Mouse (Mus musculus) forebrain, embryonic 10.5 days (tissue): Measurements from ENCODE around the gene Mob3c. TPM values are rescaled to one million over a fixed set of nuclear protein-coding genes. Genes with fewer than 3 reads are reported as not detected.

Source experiments
- DNase-seq: peaks from one replicate; pipeline ENCODE4 v3.0.0-alpha.2; 2017; ENCODE audit warnings: low spot score; ENCODE audit errors: extremely low spot score
- H3K27ac ChIP-seq: fragments of 300-500 bp; sonication (generic); 2 replicates; pipeline ENCODE4 v1.5.1; 2016; ENCODE audit warnings: mild to moderate bottlenecking
- H3K27me3 ChIP-seq: fragments of 300-500 bp; sonication (generic); 2 replicates; pipeline ENCODE4 v1.6.1; 2016; ENCODE audit warnings: mild to moderate bottlenecking; ENCODE audit not compliant: poor library complexity, severe bottlenecking
- H3K36me3 ChIP-seq: fragments of 300-500 bp; sonication (generic); replicated peaks from 2 replicates; pipeline ENCODE4 v1.6.1; 2016; ENCODE audit warnings: mild to moderate bottlenecking, moderate library complexity
- H3K4me1 ChIP-seq: fragments of 300-500 bp; sonication (generic); 2 replicates; pipeline ENCODE4 v1.6.1; 2016
- H3K4me3 ChIP-seq: fragments of 300-500 bp; sonication (generic); 2 replicates; pipeline ENCODE4 v1.5.1; 2016; ENCODE audit warnings: mild to moderate bottlenecking, moderate library complexity
- H3K9me3 ChIP-seq: fragments of 300-500 bp; sonication (generic); 2 replicates; pipeline ENCODE4 v1.6.1; 2016; ENCODE audit warnings: mild to moderate bottlenecking, moderate library complexity
- WGBS: fragments of 180-500 bp; shearing (Covaris S2); methylation state at CpG from one replicate; pipeline ENCODE4 v1.1.7; 2016; 5-methylcytosine and 5-hydroxymethylcytosine counted together
- polyA plus RNA-seq: library from polyadenylated mRNA; unstranded; fragments of >200 nt; fragmentation: Nextera tagmentation; extraction: Ambion mirVana; gene quantifications from 2 replicates; pipeline ENCODE4 v1.2.1, GENCODE M21; 2016

The Mob3c gene
- polyA plus RNA-seq: 2.7 and 3.9 TPM in 2 replicates

- WGBS: under 1% methylated on average over 57 of the region's 57 CpGs
- peak within 1 kb of the TSS; percentile 82 for H3K27ac ChIP-seq
Observed at GRCm38 (mm10) chr4:115827888-115828571, at the start of gene Mob3c. Gene Mob3c, plus strand, starts transcription at chr4:115828092.

DNA sequence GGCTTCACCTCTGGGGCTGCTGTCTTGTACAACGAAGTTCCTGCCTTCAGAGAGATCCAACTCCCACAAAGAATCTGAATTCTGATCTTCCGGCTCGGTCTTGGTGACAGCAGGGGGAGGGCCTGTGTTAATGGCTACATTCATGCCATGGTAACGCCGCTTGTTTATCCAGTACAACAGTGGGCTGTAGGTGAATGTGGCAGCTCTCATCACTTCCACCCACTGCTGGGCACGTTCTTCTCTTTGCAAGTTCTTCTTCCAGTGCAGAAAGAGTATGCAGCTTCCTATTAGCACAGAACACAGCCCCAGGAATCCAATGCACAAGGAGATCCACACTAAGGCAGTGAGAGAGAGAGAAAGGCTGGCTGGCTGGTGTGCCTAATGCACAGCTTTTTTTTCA is 47.6 kb upstream of the Mob3c start:
- Histone ChIP-seq H3K27me3 (0 out of 2 replicates have a peak, but pooled peaks cover 6% of the 10 kb centered on the region), H3K4me3 (no peak overlapping the region), H3K36me3 (peaks cover 19% of the 10 kb centered on the region), H3K4me1 (peaks cover 10% of the 10 kb centered on the region), H3K9me3 (no peaks in the 10 kb centered on the region), H3K27ac (no peak overlapping the region)
- WGBS: 66% methylated on average over 6 of the region's 6 CpGs
- DNase-seq: no peak

More at GRCm38 (mm10) chr4:115827888-115828571, at the start of gene Mob3c:
- Histone ChIP-seq H3K4me1 (peaks cover 19% of the 10 kb centered on the region), H3K4me3 (peak within 1 kb of the TSS; percentile 69), H3K27me3 (peaks cover 51% of the 10 kb centered on the region), H3K36me3 (0 out of 2 replicates have a peak, but pooled peaks cover 3% of the 10 kb centered on the region), H3K9me3 (no peaks in the 10 kb centered on the region)
- peak; percentile 80 for DNase-seq

DNA sequence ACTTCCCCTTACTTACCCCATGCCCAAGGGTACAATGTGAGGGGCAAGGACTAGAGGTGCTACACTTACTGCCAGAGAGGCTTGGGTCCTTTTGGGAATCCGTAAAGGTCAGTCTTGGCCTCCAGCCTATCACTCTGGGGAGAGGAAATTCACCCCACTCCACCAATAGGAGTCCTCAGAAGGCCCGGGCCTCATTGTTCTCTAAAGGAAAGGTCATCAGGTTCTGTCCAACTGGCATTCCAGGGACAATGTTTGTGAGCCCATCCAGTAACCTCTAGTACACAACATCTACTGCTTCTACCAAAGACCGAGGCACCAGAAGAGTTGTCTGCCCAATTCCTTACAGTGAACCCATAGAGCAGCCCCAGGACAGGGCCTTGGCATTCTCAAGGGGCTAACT is 47.0 kb upstream of the Mob3c start, which contains the start of gene Tex38:
TSS of gene Tex38 (minus strand) at position 101 of the 400 bp plus-strand sequence.
- 0 out of 2 replicates have a peak, but pooled peaks cover 6% of the 10 kb centered on the region for H3K27me3 ChIP-seq
- no peak within 1 kb of the TSS for H3K4me3 ChIP-seq
- DNase-seq: no peak
- H3K9me3 ChIP-seq: no peaks in the 10 kb centered on the region
- peaks cover 18% of the 10 kb centered on the region for H3K36me3 ChIP-seq
- no peak within 1 kb of the TSS for H3K27ac ChIP-seq
- 82% methylated on average over 3 of the region's 3 CpGs for WGBS
- H3K4me1 ChIP-seq: peaks cover 17% of the 10 kb centered on the region

DNA sequence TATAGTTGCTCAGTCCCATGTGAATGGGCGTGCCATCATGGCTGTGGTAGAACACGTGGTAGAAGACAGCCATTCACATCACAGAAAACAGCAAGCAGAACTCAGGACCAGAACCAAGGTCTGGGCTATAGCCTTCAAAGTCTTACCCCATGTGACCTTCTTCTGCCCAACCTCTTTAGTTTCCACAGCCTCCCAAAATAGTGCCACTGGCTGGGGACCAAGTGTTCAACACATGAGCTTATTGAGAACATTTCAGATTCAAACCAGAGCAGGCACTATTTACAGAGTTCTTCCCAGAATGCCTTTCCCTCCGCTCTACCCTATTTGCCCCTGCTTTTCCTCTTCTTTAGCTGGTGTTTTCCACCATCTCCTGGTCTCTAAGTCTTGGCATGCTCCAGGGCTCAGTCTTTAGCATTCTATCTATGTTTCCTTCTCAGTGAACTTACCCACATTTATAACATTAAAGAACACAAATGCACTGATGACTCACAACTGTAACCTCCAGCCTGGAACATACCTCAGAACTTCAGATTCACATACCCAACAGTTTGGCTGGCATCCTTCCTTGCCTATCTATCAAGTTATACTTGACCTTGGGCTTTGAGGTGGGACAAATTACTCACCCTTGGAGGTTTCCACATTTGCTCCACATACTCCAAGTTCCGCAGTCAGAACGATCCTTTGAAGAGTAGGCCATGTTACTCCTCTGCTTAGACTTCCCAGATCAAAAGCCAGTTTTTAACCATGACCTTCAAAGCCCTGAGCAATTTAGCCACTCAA is 45.7 kb upstream of the Mob3c start:
- peaks cover 7% of the 10 kb centered on the region; the same call in 1 of the 2 replicates for H3K36me3 ChIP-seq
- H3K27me3 ChIP-seq: 0 out of 2 replicates have a peak, but pooled peaks cover 6% of the 10 kb centered on the region
- DNase-seq: no peak
- H3K27ac ChIP-seq: no peak overlapping the region
- H3K9me3 ChIP-seq: no peaks in the 10 kb centered on the region
- H3K4me1 ChIP-seq: peaks cover 21% of the 10 kb centered on the region
- 90% methylated on average over 5 of the region's 5 CpGs for WGBS
- no peak overlapping the region for H3K4me3 ChIP-seq

DNA sequence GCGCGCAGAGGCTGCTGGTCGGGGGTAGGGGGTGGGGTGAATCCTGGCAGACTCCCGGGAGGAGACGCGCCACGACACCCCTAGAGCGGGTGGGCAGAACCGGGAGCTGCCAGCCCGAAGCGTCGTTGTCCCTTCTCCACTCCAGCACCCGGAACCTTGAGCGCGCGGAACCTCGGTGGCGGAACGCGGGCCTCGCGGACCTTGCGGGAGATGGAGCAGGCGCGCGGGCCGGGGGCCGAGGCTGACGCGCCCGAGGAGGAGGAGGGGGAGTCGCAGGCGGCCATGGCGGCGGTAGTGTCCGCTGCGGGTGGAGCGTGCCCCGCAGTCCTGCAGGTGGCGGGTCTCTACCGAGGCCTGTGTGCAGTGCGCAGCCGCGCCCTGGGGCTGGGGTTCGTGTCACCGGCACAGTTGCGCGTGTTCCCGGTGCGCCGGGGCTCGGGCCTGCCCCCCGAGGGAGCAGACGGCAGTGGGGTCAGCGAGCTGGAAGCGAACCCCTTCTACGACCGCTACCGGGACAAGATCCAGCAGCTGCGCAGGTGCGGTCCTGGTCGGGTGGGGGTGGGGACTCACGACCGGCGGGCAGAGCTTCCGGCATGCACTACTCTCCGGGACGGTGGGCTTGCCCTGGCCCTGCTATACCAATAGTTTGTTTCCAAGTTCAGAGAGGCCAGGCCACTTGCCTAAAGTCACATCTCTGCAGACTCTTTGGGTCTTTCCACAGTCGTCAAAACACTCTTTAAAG is 43.0 kb upstream of the Mob3c start, which contains the start of gene Atpaf1:
TSS of gene Atpaf1 (plus strand) at position 44 of the 742 bp plus-strand sequence.
- Histone ChIP-seq H3K4me3 (peak within 1 kb of the TSS; percentile 85), H3K9me3 (no peaks in the 10 kb centered on the region), H3K4me1 (peaks cover 21% of the 10 kb centered on the region), H3K27me3 (0 out of 2 replicates have a peak, but pooled peaks cover 6% of the 10 kb centered on the region), H3K36me3 (peaks cover 19% of the 10 kb centered on the region), H3K27ac (peak within 1 kb of the TSS; percentile 94)
- under 1% methylated on average over 68 of the region's 69 CpGs for WGBS
- DNase-seq: peak; percentile 71

GRCm38 (mm10) chr4:115785511-115786034 is 42.3 kb upstream of the Mob3c start:
- whole genome bisulfite sequencing: 67% methylated on average over 7 of the region's 7 CpGs
- Histone ChIP-seq H3K27me3 (0 out of 2 replicates have a peak, but pooled peaks cover 6% of the 10 kb centered on the region), H3K36me3 (peaks cover 26% of the 10 kb centered on the region), H3K4me1 (peaks cover 21% of the 10 kb centered on the region), H3K4me3 (peak overlapping the region; percentile 85), H3K27ac (peak overlapping the region; percentile 94), H3K9me3 (no peaks in the 10 kb centered on the region)
- DNase-seq: no peak

- Histone ChIP-seq H3K36me3 (peaks cover 63% of the 10 kb centered on the region), H3K27me3 (no peaks in the 10 kb centered on the region), H3K4me3 (no peak overlapping the region), H3K4me1 (peaks cover 4% of the 10 kb centered on the region), H3K27ac (no peak overlapping the region), H3K9me3 (no peaks in the 10 kb centered on the region)
- no peak for DNase-seq
- WGBS: 86% methylated on average over 3 of the region's 3 CpGs
Observed at GRCm38 (mm10) chr4:115790864-115791263, 37.0 kb upstream of the Mob3c start.

GRCm38 (mm10) chr4:115795360-115795759 is 32.5 kb upstream of the Mob3c start:
- Histone ChIP-seq H3K36me3 (peaks cover 84% of the 10 kb centered on the region), H3K27me3 (no peaks in the 10 kb centered on the region), H3K27ac (no peak overlapping the region), H3K9me3 (no peaks in the 10 kb centered on the region), H3K4me1 (no peaks in the 10 kb centered on the region), H3K4me3 (no peak overlapping the region)
- DNase-seq: no peak
- 94% methylated on average over 3 of the region's 3 CpGs for WGBS

DNA sequence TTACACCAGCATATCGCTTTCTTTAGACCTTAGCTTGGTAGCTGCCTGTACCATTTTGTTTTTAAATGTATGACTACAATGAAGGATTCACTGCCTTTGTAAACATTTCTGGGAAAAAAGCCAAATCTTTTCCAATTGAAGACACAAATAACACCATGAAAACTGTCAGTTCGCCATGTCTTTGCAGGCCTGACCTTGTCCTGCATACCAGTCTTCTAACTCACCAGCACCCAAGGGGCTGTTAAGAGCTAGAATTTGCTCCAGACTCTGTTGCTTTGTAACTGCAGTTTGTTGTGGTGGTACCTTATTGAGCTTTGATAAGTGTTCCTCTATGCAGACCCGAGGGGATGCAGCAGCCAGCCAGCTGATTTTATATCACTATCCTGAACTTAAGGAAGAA is 27.9 kb upstream of the Mob3c start:
- peaks cover 75% of the 10 kb centered on the region for H3K36me3 ChIP-seq
- no peaks in the 10 kb centered on the region for H3K27me3 ChIP-seq
- no peak for DNase-seq
- no peak overlapping the region for H3K4me3 ChIP-seq
- no peak overlapping the region for H3K27ac ChIP-seq
- no peaks in the 10 kb centered on the region for H3K4me1 ChIP-seq
- 91% methylated on average over 3 of the region's 3 CpGs for WGBS
- no peaks in the 10 kb centered on the region for H3K9me3 ChIP-seq

GRCm38 (mm10) chr4:115812326-115812725 is 15.6 kb upstream of the Mob3c start:
- Histone ChIP-seq H3K4me1 (no peaks in the 10 kb centered on the region), H3K4me3 (no peak overlapping the region), H3K27ac (no peak overlapping the region), H3K9me3 (no peaks in the 10 kb centered on the region), H3K27me3 (no peaks in the 10 kb centered on the region), H3K36me3 (peaks cover 54% of the 10 kb centered on the region)
- 84% methylated on average over 4 of the region's 4 CpGs for WGBS
- DNase-seq: no peak

DNA sequence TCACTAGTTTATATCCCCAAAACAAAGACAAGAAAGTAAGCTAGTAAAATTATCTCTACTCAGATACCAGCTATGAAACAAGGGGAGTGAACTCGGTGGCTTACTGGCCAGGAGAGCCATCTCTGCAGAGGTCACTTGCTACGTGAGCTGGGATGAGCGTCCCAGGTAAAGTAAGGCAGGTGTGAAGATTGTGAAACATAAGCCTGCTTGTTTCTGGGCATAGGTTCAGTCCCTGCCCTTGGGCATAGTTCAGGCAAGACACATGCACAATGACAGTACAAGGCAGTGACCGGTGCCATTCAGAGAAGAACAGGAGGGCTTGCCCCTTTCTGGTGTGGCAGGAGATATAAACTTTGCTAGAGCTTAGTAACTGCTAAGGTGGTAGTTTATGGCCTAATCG is 12.3 kb upstream of the Mob3c start:
- DNase-seq: no peak
- WGBS: 92% methylated on average over 5 of the region's 5 CpGs
- Histone ChIP-seq H3K36me3 (peaks cover 49% of the 10 kb centered on the region), H3K4me1 (no peaks in the 10 kb centered on the region), H3K4me3 (no peak overlapping the region), H3K9me3 (no peaks in the 10 kb centered on the region), H3K27me3 (no peaks in the 10 kb centered on the region), H3K27ac (no peak overlapping the region)

DNA sequence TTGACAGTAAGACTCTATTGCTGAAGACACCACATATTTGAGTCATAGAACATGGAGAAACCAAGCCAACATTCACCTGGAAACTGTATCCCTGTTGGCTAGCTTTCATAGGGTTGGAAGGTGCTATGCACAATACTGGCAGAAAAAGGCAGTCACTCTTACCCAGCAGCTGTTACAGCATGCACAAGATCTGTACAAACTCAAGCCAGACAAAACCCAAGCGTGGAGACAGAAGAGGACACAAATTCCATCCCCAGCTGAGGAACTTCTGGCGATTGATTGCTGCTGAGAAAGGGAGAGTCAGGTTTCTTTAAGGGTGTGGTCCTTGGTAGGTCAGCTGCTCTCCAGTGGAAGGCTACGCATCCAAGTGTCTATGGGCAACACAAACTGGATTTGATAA is 7.7 kb upstream of the Mob3c start:
- Histone ChIP-seq H3K36me3 (peaks cover 15% of the 10 kb centered on the region), H3K4me1 (0 out of 2 replicates have a peak, but pooled peaks cover 5% of the 10 kb centered on the region), H3K27ac (no peak overlapping the region), H3K9me3 (no peaks in the 10 kb centered on the region), H3K27me3 (no peaks in the 10 kb centered on the region; the same call in 1 of the 2 replicates), H3K4me3 (no peak overlapping the region)
- WGBS: 76% methylated on average over 3 of the region's 3 CpGs
- DNase-seq: no peak
